Mouse (Mus musculus): Measurements from ENCODE around the gene Vmn1r48.
"Not testable (repeated sequence)": the region's sequence is repeated elsewhere in the genome, so short reads cannot be mapped to it uniquely, and the experiment has no call there.

Gene Vmn1r48

DNA sequence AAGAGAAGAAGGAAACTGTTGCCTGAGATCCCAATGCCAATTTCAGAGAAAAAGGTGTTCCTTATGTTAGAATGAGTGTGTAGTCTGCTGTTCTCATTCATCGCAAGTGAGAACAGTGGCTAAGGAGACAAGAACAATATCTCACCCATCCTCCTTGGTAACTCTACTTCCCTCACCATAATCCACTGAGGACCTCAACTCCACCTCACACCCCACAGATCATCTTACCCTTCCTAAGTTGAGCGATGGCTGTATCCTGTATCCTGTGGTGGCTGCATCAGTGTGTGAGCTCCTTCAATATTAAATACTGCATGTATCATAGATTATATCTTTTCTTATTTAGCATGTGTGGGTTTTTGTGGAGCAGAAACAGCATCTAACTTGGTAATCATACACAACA lies at the start of gene Vmn1r48:
Gene Vmn1r48 (minus strand): TSS at position 101 of the 400 bp plus-strand sequence.
- not testable (repeated sequence) for DNase-seq

DNA sequence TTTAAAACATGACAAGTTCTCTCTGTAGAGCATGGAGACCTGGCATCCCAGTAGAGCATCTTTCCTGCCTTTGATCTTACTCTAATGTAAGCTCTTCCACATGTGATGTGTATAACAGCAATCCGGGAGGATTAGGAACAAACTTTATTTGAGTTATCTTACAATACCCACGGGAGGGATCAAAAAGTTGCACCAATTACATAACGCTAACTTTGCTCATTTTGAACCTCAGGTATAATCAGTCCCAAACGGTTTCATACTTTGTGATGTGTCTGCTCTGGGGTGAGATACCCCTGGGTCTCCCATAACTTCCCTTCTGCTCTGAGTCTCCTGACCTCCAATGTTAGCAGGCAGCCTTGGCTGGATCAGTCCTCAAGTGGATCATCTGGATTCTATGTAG lies 41.8 kb upstream of the Vmn1r48 start, which contains the start of gene Vmn1r49:
Gene Vmn1r49 (minus strand): TSS at position 101 of the 400 bp plus-strand sequence.
- DNase-seq = no peak

DNA sequence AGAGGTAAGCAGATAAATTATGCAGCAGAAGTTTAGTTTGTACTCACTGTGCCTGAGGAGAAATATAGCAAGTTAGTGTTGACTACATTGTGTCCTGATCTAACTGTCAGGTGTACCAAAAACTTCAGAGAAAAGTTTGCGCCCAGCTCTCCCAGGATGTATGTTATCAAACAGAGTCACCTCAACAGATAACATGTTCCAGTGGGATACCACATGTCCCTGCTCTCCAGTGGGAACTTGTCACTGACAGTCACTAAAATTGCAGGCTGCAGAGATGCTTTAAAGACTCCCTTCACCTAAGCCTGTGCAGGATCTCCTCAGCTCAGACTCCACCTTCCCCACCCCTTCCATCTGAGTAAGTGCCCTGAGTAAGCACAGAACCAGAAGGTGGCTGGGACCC lies 20.8 kb downstream of the Vmn1r48 start, which contains the start of gene Vmn1r47:
Gene Vmn1r47 (plus strand): TSS at position 301 of the 400 bp plus-strand sequence.
- DNase-seq = not testable (repeated sequence)

DNA sequence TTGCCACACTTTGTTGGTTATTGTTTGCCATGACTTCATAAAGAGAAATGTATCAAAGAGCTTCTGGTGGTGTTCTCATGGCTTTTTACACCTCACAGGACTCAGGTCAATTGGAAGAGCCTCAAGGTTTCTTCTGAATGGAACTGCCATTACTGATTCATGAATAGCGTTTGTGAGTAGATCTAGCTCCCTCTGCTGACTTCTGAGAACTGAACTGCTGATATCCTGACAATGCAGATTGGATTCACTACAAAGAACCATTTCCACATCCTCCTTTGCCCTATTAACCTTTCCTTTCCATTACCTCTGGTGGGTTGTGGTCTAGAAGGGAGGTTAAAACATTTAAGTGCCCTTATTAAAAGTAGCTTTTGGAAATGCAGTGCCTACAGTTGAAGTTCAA lies 50.7 kb downstream of the Vmn1r48 start:
- no peak for DNase-seq
